Mouse (Mus musculus) 416B (cell line): ENCODE measurements around the gene Nfatc4.

ENCODE experiments used
- DNase-seq: peaks from one replicate; pipeline ENCODE4 v3.0.0; 2011; ENCODE audit warnings: low read depth

Nfatc4 gene

GRCm38 (mm10) chr14:55883149-55883661, 60.3 kb downstream of the Nfatc4 start:
- DNase-seq: no peak
